15 mouse cellular contexts compared by ENCODE assay signal in the genomic region with DNA sequence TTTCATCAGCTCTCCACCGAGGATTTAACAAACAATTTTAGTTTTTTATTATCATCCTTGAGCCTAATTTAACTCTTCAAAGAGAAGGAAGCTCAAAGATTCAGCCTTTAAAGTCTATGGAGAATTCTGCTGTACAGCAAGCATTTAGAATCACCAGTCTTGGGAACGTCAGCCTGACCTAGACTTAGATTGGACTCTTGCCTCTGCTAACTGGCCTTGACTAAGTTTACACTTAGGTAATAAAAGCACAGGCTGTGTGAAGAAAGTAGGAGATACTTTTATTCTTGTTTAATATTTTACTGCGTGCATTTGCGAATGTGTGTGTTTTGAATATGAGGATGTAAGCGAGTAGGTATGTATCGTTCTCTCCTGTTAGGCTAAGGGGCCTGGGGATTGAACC.
"Had no signal": no experiment of that assay in that cellular context is flagged by ENCODE, and none has a peak within 500 bp of the region (broad histone marks: within the 10 kb centered on the region; RNA-seq: fewer than 3 reads in every experiment).

No protein-coding gene starts in this region.

- H3K9me3 ChIP-seq: limb, embryonic 12.5 days; megakaryocyte, embryonic 14.5 days; midbrain, embryonic 15.5 days; neural tube, embryonic 12.5 days had no signal

- H3K36me3 ChIP-seq: midbrain, embryonic 15.5 days had no signal

- H3K4me2 ChIP-seq: limb, embryonic 12.5 days; lung, embryonic 14.5 days; midbrain, embryonic 11.5 days; midbrain, embryonic 15.5 days; neural tube, embryonic 12.5 days had no signal

- DNase-seq: kidney, postnatal 25 days; layer of hippocampus, adult 9-11 months; layer of hippocampus, postnatal 36 days; lung, postnatal 14 days; spleen, adult 18-20 months; thymus, postnatal 36 days had no signal

- ATAC-seq: hindbrain, postnatal 0 days; midbrain, embryonic 15.5 days had no signal

- H3K4me3 ChIP-seq: limb, embryonic 12.5 days; megakaryocyte, embryonic 14.5 days; midbrain, embryonic 15.5 days; neural tube, embryonic 12.5 days had no signal

- H3K27ac ChIP-seq: hindbrain, postnatal 0 days; limb, embryonic 12.5 days; liver, embryonic 14.5 days; macrophage; midbrain, embryonic 15.5 days; neural tube, embryonic 12.5 days had no signal

- H3K9ac ChIP-seq: limb, embryonic 12.5 days; liver, embryonic 14.5 days; lung, embryonic 14.5 days; midbrain, embryonic 15.5 days; neural tube, embryonic 12.5 days had no signal

- H3K27me3 ChIP-seq: limb, embryonic 12.5 days; megakaryocyte, embryonic 14.5 days; midbrain, embryonic 15.5 days; neural tube, embryonic 12.5 days had no signal
